Mouse (Mus musculus) liver, adult 2 months (tissue): ENCODE results near the gene Gins2.

Experiments
- CTCF ChIP-seq: fragments of 200-500 bp; IDR thresholded peaks from 2 replicates; pipeline ENCODE4 v1.5.1; 2011; ENCODE audit warnings: low read depth, low read length, control low read depth
- POLR2A ChIP-seq: fragments of 200-500 bp; IDR thresholded peaks from 2 replicates; pipeline ENCODE4 v1.6.1; 2011; ENCODE audit warnings: low read length, control low read depth; ENCODE audit not compliant: insufficient read depth; ENCODE audit errors: extremely low read depth

- TF ChIP-seq CTCF (no peak), POLR2A (no peak)
Measured at GRCm38 (mm10) chr8:120598579-120598978, 9.5 kb upstream of the Gins2 start.
